ENCODE assay signal across 9 mouse cellular contexts in genomic region chr5:91629472-91629871, GRCm38 (mm10).
DNase-seq lines count a peak whose midpoint lies in the region; ATAC-seq and TF ChIP-seq lines count a peak whose summit lies in the region.
"Had no signal": no experiment of that assay in that cellular context is flagged by ENCODE, and none has a peak within 500 bp of the region (broad histone marks: within the 10 kb centered on the region; RNA-seq: fewer than 3 reads in every experiment).

No protein-coding gene starts in this region.

- no peak for TF ChIP-seq CTCF in Patski (IDR thresholded peaks at IDR 0.05)
- no peak for TF ChIP-seq CTCF in liver, postnatal 0 days (IDR thresholded peaks at IDR 0.05; ENCODE audit: low read depth)
- no peak for TF ChIP-seq CTCF in hindbrain, postnatal 0 days (IDR thresholded peaks at IDR 0.05; ENCODE audit: low read depth)

- CTCF ChIA-PET in Patski (lab: Charles Lee): interaction anchor here (0.7 to 1.5 kb wide), 6 partner anchors 9 to 111 kb away, joined by 3 to 5 read pairs (median 4); no protein-coding TSS in a partner anchor

- 51% methylated on average over 5 of the region's 5 CpGs for WGBS in liver, postnatal 0 days (ENCODE audit: insufficient replicate concordance)
- 51% methylated on average over 5 of the region's 5 CpGs for WGBS in hindbrain, postnatal 0 days

- peak; percentile 31 for ATAC-seq in Patski
- peak; percentile 50 for ATAC-seq in liver, postnatal 0 days
- ATAC-seq in hindbrain, postnatal 0 days: no peak
- no peak for ATAC-seq in frontal cortex, adult (ENCODE audit: low TSS enrichment)

- no peaks in the 10 kb centered on the region for H3K9me3 ChIP-seq in liver, postnatal 0 days (ENCODE audit: low read length)
- no peaks in the 10 kb centered on the region for H3K9me3 ChIP-seq in hindbrain, postnatal 0 days (ENCODE audit: low read length)
- H3K9me3 ChIP-seq: liver, embryonic 13.5 days had no signal

- H3K27ac ChIP-seq in liver, postnatal 0 days (ENCODE audit: low read depth): no peak overlapping the region
- no peak overlapping the region for H3K27ac ChIP-seq in hindbrain, postnatal 0 days
- H3K27ac ChIP-seq: liver, embryonic 13.5 days had no signal

- no peak overlapping the region for H3K4me2 ChIP-seq in liver, postnatal 0 days (ENCODE audit: low read depth, low read length)
- no peak overlapping the region for H3K4me2 ChIP-seq in hindbrain, postnatal 0 days (ENCODE audit: low read depth, low read length)
- H3K4me2 ChIP-seq: liver, embryonic 13.5 days had no signal

- TF ChIP-seq EP300 in liver, postnatal 0 days (IDR thresholded peaks at IDR 0.05; ENCODE audit: low read depth): no peak

- H3K4me3 ChIP-seq in liver, postnatal 0 days (ENCODE audit: low read depth, low read length): no peak overlapping the region
- H3K4me3 ChIP-seq in hindbrain, postnatal 0 days (ENCODE audit: low read length): no peak overlapping the region
- H3K4me3 ChIP-seq: liver, embryonic 13.5 days had no signal

- H3K4me1 ChIP-seq in liver, postnatal 0 days (ENCODE audit: insufficient read depth): no peaks in the 10 kb centered on the region
- no peaks in the 10 kb centered on the region for H3K4me1 ChIP-seq in hindbrain, postnatal 0 days (ENCODE audit: insufficient read depth, low read length)
- H3K4me1 ChIP-seq: liver, embryonic 13.5 days had no signal

- POLR2A ChIA-PET in Patski (lab: Charles Lee): interaction anchor here (1.3 to 3.7 kb wide), 2 partner anchors 9 to 12 kb away, joined by 3 to 15 read pairs; no protein-coding TSS in a partner anchor

- in situ Hi-C loops in Patski (cut with MboI; ENCODE audit: low pct_unique_long_range_greater_than_20kb): no loop called here

- no peaks in the 10 kb centered on the region for H3K36me3 ChIP-seq in liver, postnatal 0 days (replicated peaks; ENCODE audit: insufficient read depth, low read length)
- H3K36me3 ChIP-seq in hindbrain, postnatal 0 days (ENCODE audit: insufficient read depth, low read length): no peaks in the 10 kb centered on the region
- H3K36me3 ChIP-seq: liver, embryonic 13.5 days had no signal

- H3K27me3 ChIP-seq in Patski: no peaks in the 10 kb centered on the region
- H3K27me3 ChIP-seq in liver, postnatal 0 days (ENCODE audit: insufficient read depth, low read length): no peaks in the 10 kb centered on the region
- no peaks in the 10 kb centered on the region for H3K27me3 ChIP-seq in hindbrain, postnatal 0 days (ENCODE audit: insufficient read depth, low read length)
- H3K27me3 ChIP-seq: liver, embryonic 13.5 days had no signal

- peak; percentile 2 for DNase-seq in kidney, adult 9 months
- no peak for DNase-seq in kidney, adult 11 months
- no peak for DNase-seq in Patski (ENCODE audit: low read depth, low spot score)
- peak; percentile 99 for DNase-seq in heart, adult 11 months
- peak; percentile 41 for DNase-seq in liver, postnatal 0 days
- DNase-seq in hindbrain, postnatal 0 days (ENCODE audit: low spot score): no peak
- DNase-seq in layer of hippocampus, adult 9-10 months (ENCODE audit: low spot score): no peak
- DNase-seq: liver, embryonic 13.5 days had no signal

- H3K9ac ChIP-seq in liver, postnatal 0 days (replicated peaks): no peak overlapping the region
- H3K9ac ChIP-seq in hindbrain, postnatal 0 days (replicated peaks; ENCODE audit: low read length): no peak overlapping the region
- H3K9ac ChIP-seq: liver, embryonic 13.5 days had no signal

Comparison
In these comparisons a context has a peak if more than half of its experiments do, and no peak if none do; other contexts are left out.
1. DNase-seq: peak in kidney, adult 9 months (single experiment), heart, adult 11 months (single experiment) and liver, postnatal 0 days (single experiment); none in kidney, adult 11 months (single experiment), Patski (single experiment), hindbrain, postnatal 0 days (single experiment) and layer of hippocampus, adult 9-10 months (single experiment).
2. ATAC-seq: peak in Patski (single experiment) and liver, postnatal 0 days (single experiment); none in hindbrain, postnatal 0 days (single experiment) and frontal cortex, adult (single experiment).